Mouse (Mus musculus): ENCODE results near the gene Tuba1a. TPM values are rescaled to one million over a fixed set of nuclear protein-coding genes. Genes with fewer than 3 reads are reported as not detected.
"Not testable (repeated sequence)": the region's sequence is repeated elsewhere in the genome, so short reads cannot be mapped to it uniquely, and the experiment has no call there.

Gene Tuba1a
- polyA plus RNA-seq, 1 experiment from 2014 or later, result 915 TPM

GRCm38 (mm10) chr15:98959531-98959930 lies 6.0 kb upstream of the Tuba1a start:
- WGBS, result 69% methylated on average over 3 of the region's 3 CpGs
- no peaks in the 10 kb centered on the region for H3K36me3 ChIP-seq
- no peak for ATAC-seq (ENCODE audit: insufficient read depth, low FRiP score, low read depth)
- no peaks in the 10 kb centered on the region for H3K4me1 ChIP-seq
- no peak overlapping the region for H3K27ac ChIP-seq
- no peaks in the 10 kb centered on the region for H3K27me3 ChIP-seq (replicated peaks)
- no peak overlapping the region for H3K4me2 ChIP-seq
- no peaks in the 10 kb centered on the region for H3K9me3 ChIP-seq
- H3K4me3 ChIP-seq (replicated peaks), result no peak overlapping the region
- no peak overlapping the region for H3K9ac ChIP-seq

DNA sequence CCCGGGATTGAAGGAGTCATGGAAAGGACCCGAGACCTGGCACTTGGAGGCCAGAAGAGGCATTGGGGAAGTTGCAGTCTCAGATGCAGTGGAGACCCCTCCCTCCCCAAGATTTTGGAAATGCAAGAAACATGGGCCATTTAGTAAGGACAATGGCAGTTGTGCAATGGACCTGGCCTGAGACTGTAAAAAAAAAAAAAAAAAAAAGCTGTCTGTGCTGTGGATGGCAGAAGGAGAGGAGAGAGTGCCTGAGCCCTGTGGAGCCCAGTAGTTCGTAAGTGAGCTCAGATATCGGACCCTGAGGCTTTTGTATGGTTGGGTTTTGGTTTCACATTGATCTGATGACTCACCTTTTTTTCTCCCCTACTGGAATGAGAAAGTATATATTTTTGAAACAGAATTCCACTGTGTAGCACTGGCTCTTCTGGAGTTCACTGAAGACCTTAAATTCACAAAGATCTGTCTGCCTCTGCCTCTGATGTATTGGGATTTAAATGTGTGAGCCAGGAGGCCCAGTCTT lies 5.5 kb upstream of the Tuba1a start:
- Histone ChIP-seq H3K9me3 (no peaks in the 10 kb centered on the region), H3K4me3 (replicated peaks) (no peak overlapping the region), H3K9ac (no peak overlapping the region), H3K4me2 (no peak overlapping the region), H3K27me3 (replicated peaks) (no peaks in the 10 kb centered on the region), H3K4me1 (peaks cover 1% of the 10 kb centered on the region; the same call in 1 of the 2 replicates), H3K36me3 (no peaks in the 10 kb centered on the region), H3K27ac (no peak overlapping the region)
- ATAC-seq (ENCODE audit: insufficient read depth, low FRiP score, low read depth), result no peak
- WGBS, result 90% methylated on average over 4 of the region's 4 CpGs

DNA sequence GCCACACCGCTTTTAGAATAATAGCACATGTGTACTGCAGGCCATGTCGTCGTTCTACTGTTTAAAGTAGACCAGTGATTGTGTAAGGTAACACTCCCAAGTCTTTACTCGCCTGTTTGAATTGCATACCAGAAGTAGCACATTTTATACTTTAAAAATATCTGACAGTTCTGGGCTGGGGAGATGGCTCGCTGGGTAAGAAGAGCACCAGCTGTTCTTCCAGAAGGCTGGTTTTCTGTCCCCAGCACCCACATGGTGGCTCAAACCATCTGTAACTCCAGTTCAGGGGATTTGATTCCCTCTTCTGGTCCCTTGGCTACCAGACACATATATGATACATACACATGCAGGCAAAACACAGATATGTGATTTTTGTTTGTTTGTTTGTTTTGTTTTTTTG lies 4.0 kb upstream of the Tuba1a start:
- Histone ChIP-seq H3K9me3 (no peaks in the 10 kb centered on the region), H3K4me3 (replicated peaks) (no peak overlapping the region), H3K36me3 (no peaks in the 10 kb centered on the region), H3K4me2 (no peak overlapping the region), H3K9ac (no peak overlapping the region), H3K27ac (no peak overlapping the region), H3K4me1 (peaks cover 2% of the 10 kb centered on the region; the same call in 1 of the 2 replicates), H3K27me3 (replicated peaks) (no peaks in the 10 kb centered on the region)
- no peak for ATAC-seq (ENCODE audit: insufficient read depth, low FRiP score, low read depth)
- 56% methylated on average over 5 of the region's 5 CpGs for WGBS

GRCm38 (mm10) chr15:98956000-98956399 lies 2.5 kb upstream of the Tuba1a start:
- H3K4me3 ChIP-seq (replicated peaks), result no peak overlapping the region
- no peak for ATAC-seq (ENCODE audit: insufficient read depth, low FRiP score, low read depth)
- 89% methylated on average over 4 of the region's 4 CpGs for WGBS
- H3K9ac ChIP-seq, result no peak overlapping the region
- no peaks in the 10 kb centered on the region for H3K36me3 ChIP-seq
- peaks cover 5% of the 10 kb centered on the region; the same call in 1 of the 2 replicates for H3K4me1 ChIP-seq
- no peak overlapping the region for H3K4me2 ChIP-seq
- no peaks in the 10 kb centered on the region for H3K9me3 ChIP-seq
- H3K27ac ChIP-seq, result no peak overlapping the region
- no peaks in the 10 kb centered on the region for H3K27me3 ChIP-seq (replicated peaks)

GRCm38 (mm10) chr15:98955324-98955723 lies 1.8 kb upstream of the Tuba1a start:
- no peak for ATAC-seq (ENCODE audit: insufficient read depth, low FRiP score, low read depth)

GRCm38 (mm10) chr15:98954425-98955253 lies 1.1 kb upstream of the Tuba1a start:
- Histone ChIP-seq H3K4me1 (peaks cover 5% of the 10 kb centered on the region; the same call in 1 of the 2 replicates), H3K36me3 (no peaks in the 10 kb centered on the region), H3K9me3 (no peaks in the 10 kb centered on the region), H3K4me3 (replicated peaks) (no peak overlapping the region), H3K4me2 (peak overlapping the region; percentile 32; the same call in 1 of the 2 replicates), H3K27me3 (replicated peaks) (no peaks in the 10 kb centered on the region), H3K9ac (no peak overlapping the region), H3K27ac (peak overlapping the region; percentile 78)
- ATAC-seq (ENCODE audit: insufficient read depth, low FRiP score, low read depth), result no peak
- 33% methylated on average over 14 of the region's 14 CpGs for WGBS

More at GRCm38 (mm10) chr15:98955324-98955723, 1.8 kb upstream of the Tuba1a start:
- Histone ChIP-seq H3K4me3 (replicated peaks) (no peak overlapping the region), H3K27me3 (replicated peaks) (no peaks in the 10 kb centered on the region), H3K27ac (0 out of 2 replicates have a peak overlapping the region, but pooled peaks have one; percentile 78), H3K9me3 (no peaks in the 10 kb centered on the region), H3K9ac (no peak overlapping the region), H3K4me1 (peaks cover 5% of the 10 kb centered on the region; the same call in 1 of the 2 replicates), H3K36me3 (no peaks in the 10 kb centered on the region), H3K4me2 (no peak overlapping the region)
- 72% methylated on average over 4 of the region's 4 CpGs for WGBS

GRCm38 (mm10) chr15:98952751-98953400 lies 627 bp downstream of the Tuba1a start:
- peak overlapping the region; percentile 62 for H3K4me2 ChIP-seq
- ATAC-seq (ENCODE audit: insufficient read depth, low FRiP score, low read depth), result peak; percentile 64; the same call in 1 of the 2 replicates
- WGBS, result under 1% methylated on average over 41 of the region's 41 CpGs
- H3K9ac ChIP-seq, result peak overlapping the region; percentile 82
- H3K4me1 ChIP-seq, result peaks cover 5% of the 10 kb centered on the region; the same call in 1 of the 2 replicates
- no peaks in the 10 kb centered on the region for H3K9me3 ChIP-seq
- H3K4me3 ChIP-seq (replicated peaks), result peak overlapping the region; percentile 76
- no peaks in the 10 kb centered on the region for H3K36me3 ChIP-seq
- no peaks in the 10 kb centered on the region for H3K27me3 ChIP-seq (replicated peaks)
- peak overlapping the region; percentile 97 for H3K27ac ChIP-seq

GRCm38 (mm10) chr15:98952063-98952455 lies 1.4 kb downstream of the Tuba1a start:
- WGBS, result 20% methylated on average over 5 of the region's 5 CpGs
- Histone ChIP-seq H3K4me2 (peak overlapping the region; percentile 62), H3K27me3 (replicated peaks) (no peaks in the 10 kb centered on the region), H3K36me3 (no peaks in the 10 kb centered on the region), H3K27ac (peak overlapping the region; percentile 36; the same call in 1 of the 2 replicates), H3K4me1 (peaks cover 5% of the 10 kb centered on the region; the same call in 1 of the 2 replicates), H3K4me3 (replicated peaks) (peak overlapping the region; percentile 76), H3K9me3 (no peaks in the 10 kb centered on the region), H3K9ac (peak overlapping the region; percentile 11; the same call in 1 of the 2 replicates)
- ATAC-seq (ENCODE audit: insufficient read depth, low FRiP score, low read depth), result peak; percentile 16; the same call in 1 of the 2 replicates

DNA sequence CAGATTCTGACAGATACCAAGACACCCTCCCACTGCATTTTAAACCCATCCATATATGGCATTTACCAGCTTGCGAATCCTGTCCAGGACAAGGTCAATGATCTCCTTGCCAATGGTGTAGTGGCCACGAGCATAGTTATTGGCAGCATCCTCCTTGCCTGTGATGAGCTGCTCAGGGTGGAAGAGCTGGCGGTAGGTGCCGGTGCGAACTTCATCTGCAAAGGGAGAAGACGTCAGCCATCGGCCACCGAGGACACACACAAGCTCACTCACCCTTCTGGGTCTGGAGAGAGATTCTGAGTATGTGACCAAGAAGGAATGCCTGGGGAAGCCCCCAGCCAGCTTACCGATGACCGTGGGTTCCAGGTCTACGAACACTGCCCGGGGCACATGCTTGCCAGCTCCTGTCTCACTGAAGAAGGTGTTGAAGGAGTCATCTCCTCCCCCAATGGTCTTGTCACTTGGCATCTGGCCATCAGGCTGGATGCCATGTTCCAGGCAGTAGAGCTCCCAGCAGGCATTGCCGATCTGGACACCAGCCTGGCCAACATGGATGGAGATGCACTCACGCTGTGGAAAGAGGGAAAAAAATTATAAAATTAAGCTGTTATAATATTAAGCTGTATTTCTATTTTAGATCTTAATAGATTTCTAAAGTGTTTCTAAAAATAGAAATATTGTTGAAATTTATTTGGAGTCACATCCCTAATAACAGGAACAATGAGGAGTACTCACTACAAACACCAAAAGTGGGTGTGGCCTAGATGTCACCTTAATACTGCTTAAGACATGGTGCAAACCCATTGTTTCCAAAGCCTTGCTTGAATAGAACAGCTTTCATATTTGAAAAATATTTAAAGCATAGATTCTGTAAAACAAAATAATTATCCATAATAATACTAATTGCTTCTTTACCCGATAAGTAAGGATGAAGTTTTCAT lies 2.1 kb downstream of the Tuba1a start:
- not testable (repeated sequence) for H3K4me1 ChIP-seq; H3K27ac ChIP-seq; H3K9me3 ChIP-seq; H3K27me3 ChIP-seq (replicated peaks); H3K36me3 ChIP-seq; H3K9ac ChIP-seq; ATAC-seq (ENCODE audit: insufficient read depth, low FRiP score, low read depth)
- H3K4me3 ChIP-seq (replicated peaks), result peak overlapping the region; percentile 76
- H3K4me2 ChIP-seq, result peak overlapping the region; percentile 62
- WGBS, result 87% methylated on average over 11 of the region's 15 CpGs

DNA sequence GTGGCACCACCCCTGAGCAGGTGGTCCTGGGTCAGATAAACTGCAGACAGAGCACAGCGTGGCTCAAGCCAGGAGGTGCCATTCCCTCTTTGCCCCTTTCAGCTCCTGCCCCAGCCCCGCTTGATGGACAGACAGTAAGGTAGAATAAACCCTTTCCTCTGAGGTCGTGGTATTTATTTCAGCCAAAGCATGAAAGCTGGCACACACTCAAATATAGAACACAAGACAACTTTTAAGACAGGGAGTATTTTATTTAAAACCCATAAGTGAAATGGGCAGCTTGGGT lies 4.0 kb downstream of the Tuba1a start:
- H3K4me2 ChIP-seq, result no peak overlapping the region
- H3K4me3 ChIP-seq (replicated peaks), result no peak overlapping the region
- H3K36me3 ChIP-seq, result no peaks in the 10 kb centered on the region
- H3K27ac ChIP-seq, result no peak overlapping the region
- 64% methylated on average over 3 of the region's 3 CpGs for WGBS
- H3K9me3 ChIP-seq, result no peaks in the 10 kb centered on the region
- no peak for ATAC-seq (ENCODE audit: insufficient read depth, low FRiP score, low read depth)
- peaks cover 5% of the 10 kb centered on the region; the same call in 1 of the 2 replicates for H3K4me1 ChIP-seq
- H3K27me3 ChIP-seq (replicated peaks), result no peaks in the 10 kb centered on the region
- H3K9ac ChIP-seq, result no peak overlapping the region

DNA sequence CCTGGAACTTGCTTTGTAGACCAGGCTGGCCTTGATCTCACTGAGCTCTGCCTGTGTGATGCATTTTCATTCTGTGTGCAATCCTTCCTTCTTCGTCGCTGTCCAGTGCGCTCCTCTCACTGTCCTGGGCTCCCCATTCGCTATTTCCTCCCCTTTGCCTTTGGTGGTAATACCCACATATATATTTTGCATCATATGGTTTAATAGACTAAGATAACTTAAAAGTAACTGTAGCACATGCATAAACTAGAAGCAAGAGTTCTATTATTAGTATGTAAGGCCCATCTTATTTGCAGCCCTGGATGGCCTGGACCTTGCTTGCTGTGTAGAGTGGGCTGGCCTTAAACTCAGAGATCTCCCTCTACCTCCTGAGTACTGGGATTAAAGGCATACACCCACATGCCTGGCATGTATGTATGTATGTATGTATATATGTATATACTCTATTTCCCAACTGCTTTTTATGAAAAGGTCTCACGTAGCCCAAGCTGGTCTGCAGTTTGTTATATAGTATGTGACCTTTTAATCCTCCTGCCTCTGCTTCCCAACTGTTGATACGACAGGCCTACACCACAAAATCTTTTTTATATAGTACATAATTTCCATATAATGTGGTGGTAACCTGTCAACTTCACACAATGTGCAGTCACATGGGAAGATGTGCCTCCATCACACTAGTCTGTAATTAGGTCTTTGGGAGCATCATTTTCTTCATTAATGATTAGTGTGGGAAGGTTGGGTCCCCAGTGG lies 4.5 kb downstream of the Tuba1a start:
- Histone ChIP-seq H3K9ac (no peak overlapping the region), H3K9me3 (no peaks in the 10 kb centered on the region), H3K4me3 (replicated peaks) (no peak overlapping the region), H3K4me2 (no peak overlapping the region), H3K4me1 (peaks cover 4% of the 10 kb centered on the region; the same call in 1 of the 2 replicates), H3K27ac (no peak overlapping the region), H3K36me3 (no peaks in the 10 kb centered on the region), H3K27me3 (replicated peaks) (no peaks in the 10 kb centered on the region)
- no peak for ATAC-seq (ENCODE audit: insufficient read depth, low FRiP score, low read depth)
- WGBS, result 71% methylated on average over 6 of the region's 6 CpGs
